Mouse (Mus musculus) embryo, embryonic 10 days (tissue): ENCODE results near the gene Dapk3.
"Not testable (repeated sequence)": the region's sequence is repeated elsewhere in the genome, so short reads cannot be mapped to it uniquely, and the experiment has no call there.

Source experiments
- DNase-seq: peaks from one replicate; pipeline ENCODE4 v3.0.0-alpha.2; 2015; ENCODE audit warnings: low spot score

The Dapk3 gene

DNA sequence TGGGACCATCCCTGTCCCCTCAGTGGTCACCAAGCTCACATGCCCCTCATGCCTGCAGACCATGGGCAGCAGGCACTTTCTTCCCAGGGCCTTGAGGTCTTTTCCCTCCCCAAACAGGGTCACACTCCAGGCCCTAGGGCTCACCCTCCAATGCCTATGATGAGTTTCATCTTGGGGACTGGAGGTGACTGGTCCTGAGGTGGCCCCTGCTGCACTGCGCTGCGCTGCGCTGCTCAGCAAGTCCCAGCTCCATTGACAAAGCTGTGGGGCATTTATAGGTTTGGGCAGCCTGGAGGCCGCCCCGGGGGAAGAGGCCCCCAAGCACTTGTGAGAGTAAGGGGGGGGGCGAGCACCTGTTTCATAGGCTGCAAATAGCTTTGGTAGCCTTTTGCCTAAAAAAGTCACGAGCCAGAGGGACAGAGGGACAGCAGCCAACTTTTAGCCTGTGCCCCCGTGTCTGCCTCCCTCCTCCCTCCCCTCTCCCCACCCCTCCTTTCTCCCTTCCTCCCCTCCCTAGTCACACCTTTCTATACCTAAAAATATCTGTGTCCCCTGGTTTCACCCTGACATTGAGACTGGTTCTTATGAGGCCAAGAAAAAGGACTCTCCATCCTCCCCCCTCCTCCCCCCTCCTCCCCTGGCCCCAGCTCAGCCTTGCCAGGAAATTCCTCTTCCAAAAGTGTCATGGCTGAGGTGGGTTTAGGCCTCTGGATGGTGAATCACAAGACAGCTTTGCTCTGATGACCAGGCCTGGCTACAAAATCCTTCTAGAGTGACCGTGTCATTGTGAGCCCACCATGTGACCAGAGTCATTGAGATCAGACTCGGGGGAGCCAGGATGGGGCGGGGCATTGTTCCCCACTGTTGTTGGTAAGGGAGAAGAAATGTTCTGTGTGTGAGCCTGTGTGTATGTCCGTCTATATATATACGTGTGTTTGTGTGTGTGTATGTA is 19.3 kb downstream of the Dapk3 start, which contains the start of gene Nmrk2:
Gene Nmrk2, minus strand, starts transcription at position 245 of the 952 bp plus-strand sequence.
- DNase-seq = no peak

DNA sequence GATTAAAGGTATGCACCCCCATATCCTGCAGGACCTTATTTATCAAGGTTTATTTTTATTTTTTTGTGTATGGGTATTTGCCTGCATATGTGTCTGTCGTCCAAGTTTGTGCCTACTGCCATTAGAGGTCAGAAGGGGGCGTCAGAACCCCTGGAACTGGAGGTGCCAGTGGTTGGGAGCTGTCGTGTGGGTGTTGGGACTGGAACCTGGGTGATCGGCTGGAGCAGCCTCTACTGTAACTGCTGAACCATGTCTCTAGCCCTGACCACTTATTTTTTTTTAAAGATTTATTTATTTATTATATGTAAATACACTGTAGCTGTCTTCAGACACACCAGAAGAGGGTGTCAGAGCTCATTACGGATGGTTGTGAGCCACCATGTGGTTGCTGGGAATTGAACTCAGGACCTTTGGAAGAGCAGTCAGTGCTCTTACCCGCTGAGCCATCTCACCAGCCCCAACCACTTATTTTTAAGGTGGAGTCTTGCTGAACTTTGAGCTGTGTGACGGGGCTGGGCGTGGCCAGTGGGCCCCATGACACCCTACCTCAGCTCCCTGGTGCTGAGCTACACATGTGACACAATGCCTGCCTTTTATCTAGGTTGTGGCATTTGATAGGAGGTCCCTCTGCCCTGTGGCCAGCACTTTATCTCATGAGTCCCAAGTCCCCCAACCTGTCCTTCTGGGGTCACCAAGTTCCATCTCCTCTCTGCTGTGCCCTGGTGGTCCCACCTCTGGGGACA is 20.3 kb downstream of the Dapk3 start:
- DNase-seq = no peak

- DNase-seq = no peak
Measured at GRCm38 (mm10) chr10:81204137-81204536, 21.3 kb downstream of the Dapk3 start.

GRCm38 (mm10) chr10:81210154-81210553 is 27.3 kb downstream of the Dapk3 start:
- DNase-seq = no peak

DNA sequence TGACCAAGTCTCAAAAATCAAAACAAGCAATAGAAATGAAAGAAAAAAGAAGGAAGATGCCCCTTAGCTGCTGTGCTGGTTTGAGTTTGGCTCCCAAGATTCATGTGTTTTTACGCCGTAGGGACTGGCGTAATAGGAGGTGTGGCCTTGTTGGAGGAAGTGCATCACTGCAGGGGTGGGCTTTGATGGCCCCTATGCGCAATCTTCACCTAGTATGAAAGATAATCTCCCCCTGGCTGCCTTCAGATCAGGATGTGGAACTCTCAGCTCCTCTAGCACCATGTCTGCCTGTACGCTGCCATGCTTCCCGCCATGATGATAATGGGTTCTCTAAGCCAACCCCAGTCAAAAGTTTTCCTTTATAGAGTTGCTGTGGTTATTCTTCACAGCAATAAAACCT is 33.5 kb downstream of the Dapk3 start:
- DNase-seq = no peak

DNA sequence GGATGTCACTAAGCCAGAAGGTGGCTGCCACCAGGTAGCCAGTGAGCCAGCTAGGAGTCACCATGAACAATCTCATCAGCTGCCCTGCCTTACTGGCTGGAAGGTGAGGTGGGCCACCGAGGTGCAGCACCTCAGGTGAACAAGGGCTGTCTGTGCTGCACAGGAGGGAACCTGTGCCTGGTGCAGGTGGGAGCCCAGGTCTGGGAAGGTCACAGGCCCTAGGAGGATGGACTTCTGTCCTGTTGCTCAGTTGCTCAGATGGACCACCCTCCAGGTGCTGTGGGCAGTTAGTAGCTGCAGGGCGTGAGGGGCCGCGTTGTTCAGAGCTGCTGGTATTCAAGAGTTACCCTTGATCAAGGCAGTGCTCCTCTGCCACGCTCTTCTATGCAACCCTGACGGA is 34.0 kb downstream of the Dapk3 start:
- DNase-seq = no peak

- peak; percentile 49 for DNase-seq
Measured at GRCm38 (mm10) chr10:81217267-81217666, 34.5 kb downstream of the Dapk3 start.

GRCm38 (mm10) chr10:81217964-81218363 is 35.2 kb downstream of the Dapk3 start:
- peak; percentile 75 for DNase-seq

- no peak for DNase-seq
Measured at GRCm38 (mm10) chr10:81221402-81222015, 38.7 kb downstream of the Dapk3 start.

- not testable (repeated sequence) for DNase-seq
Measured at GRCm38 (mm10) chr10:81223731-81224130, 40.9 kb downstream of the Dapk3 start.

- DNase-seq = no peak
Measured at GRCm38 (mm10) chr10:81229735-81230437, 47.1 kb downstream of the Dapk3 start.

DNA sequence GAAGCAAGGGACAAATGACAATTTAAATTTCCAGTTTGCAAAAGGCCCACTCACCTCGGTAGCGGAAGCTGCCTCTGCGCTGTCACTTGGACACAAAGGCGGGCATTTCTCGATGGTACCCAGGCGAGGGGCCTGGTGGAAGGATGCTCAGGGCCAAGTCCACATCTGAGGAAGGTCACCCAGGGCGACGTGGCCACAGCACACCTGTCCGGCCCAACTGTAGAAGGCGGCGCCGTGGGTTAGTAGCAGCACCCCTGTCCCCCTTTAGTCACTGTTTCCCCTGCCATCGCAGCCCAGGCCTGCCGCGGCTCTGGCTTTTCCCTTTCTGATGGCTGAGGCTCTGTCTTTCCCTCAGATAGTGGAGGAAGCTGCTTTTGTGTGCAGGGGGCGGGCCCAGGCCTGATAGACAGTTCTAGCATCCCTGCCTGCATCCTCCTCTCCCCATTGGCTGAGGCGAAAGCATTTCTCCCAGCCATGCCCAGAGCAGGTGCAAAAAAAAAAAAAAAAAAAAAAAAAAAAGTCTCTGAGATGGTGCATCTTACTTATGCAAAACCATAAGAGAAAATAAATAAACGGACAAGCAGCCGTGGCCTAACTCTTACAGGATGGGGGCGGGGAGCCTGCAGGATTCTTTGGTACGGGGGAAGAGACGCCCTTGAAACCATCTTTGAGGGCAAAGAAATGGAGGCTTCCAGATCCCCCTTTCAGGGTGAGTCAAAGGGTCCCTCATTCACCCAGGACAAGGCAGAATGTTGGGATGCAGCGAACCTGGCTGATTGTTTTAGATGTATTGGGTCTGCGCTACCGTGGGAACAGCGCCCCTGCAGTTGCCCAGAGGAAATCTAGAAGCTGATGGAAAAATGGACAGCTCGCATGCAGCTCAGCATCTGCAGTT is 47.9 kb downstream of the Dapk3 start, which contains the start of gene Atcay:
Gene Atcay, minus strand, starts transcription at position 396 of the 895 bp plus-strand sequence.
- peak; percentile 71 for DNase-seq

DNA sequence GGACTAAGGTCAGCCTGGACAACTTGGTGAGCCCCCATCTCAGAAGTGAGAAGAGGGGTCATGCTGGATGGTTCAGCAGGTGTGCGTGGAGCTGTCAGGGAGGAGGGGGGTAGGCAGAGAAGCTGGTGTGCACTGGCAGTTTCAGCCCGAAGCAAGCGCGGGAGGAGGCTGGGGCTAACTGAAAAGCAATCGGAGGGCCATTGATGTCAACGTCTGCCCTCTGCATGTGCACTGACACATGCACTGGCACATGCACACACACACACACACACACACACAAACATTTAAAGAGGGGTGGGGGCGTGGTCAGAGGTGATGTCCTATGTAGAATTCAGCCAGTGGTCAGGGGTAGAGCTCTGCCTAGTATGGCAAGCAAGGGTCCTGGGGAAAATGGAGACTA is 48.6 kb downstream of the Dapk3 start:
- no peak for DNase-seq

GRCm38 (mm10) chr10:81232580-81233225 is 49.9 kb downstream of the Dapk3 start, which contains the start of gene Zfr2:
Gene Zfr2 (plus strand): TSS chr10:81233155.
- peak; percentile 91 for DNase-seq

GRCm38 (mm10) chr10:81233226-81233585 is 50.4 kb downstream of the Dapk3 start:
- DNase-seq = no peak

GRCm38 (mm10) chr10:81234206-81234605 is 51.4 kb downstream of the Dapk3 start:
- DNase-seq = no peak

DNA sequence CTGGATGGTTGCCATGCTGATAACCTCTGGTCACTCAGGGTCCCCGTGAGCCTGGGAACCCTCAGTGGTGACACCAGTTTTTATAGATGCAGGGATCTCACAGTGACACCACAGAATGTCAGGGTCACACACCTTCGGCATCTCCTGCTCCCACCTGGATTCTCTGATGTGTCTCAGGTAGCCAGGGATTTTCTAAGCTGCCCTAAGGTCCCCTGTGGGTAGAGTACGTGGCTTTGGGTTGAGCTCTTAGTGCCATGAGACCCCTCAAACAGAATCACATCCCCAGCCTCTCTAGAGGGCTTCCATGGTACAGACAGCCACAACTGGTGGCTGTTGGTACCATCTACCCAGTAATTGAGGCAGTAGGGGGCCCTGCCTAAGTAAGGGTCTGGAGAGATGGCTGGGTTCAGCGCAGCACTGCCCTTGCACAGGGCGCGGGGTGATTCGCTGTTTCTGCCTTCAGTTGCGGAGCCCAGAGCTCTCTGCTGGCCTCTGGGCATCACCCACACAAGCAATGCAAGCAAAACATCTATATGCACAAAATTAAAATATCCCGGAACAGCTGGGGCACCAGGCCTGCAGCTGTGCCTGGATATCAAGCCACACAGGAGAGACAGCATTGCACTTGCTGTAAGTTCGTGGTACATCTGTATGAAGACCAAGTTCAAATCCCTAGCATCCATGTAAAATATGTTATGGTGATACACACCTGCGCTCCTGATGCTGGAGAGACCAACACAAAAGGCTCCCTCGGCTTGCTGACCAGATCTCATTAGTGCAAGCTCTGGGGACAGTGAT is 53.9 kb downstream of the Dapk3 start:
- no peak for DNase-seq

GRCm38 (mm10) chr10:81238618-81239017 is 55.8 kb downstream of the Dapk3 start:
- DNase-seq = no peak

GRCm38 (mm10) chr10:81240876-81241275 is 58.1 kb downstream of the Dapk3 start:
- DNase-seq = peak; percentile 78
